Mouse (Mus musculus) olfactory bulb, adult 2 months (tissue): Measurements from ENCODE around the gene Exoc3l4.

Experiments used
- CTCF ChIP-seq: fragments of 200-500 bp; IDR thresholded peaks from 2 replicates; pipeline ENCODE4 v1.5.1; 2012; ENCODE audit warnings: low read depth, mild to moderate bottlenecking, low read length, moderate library complexity; ENCODE audit not compliant: insufficient read depth
- POLR2A ChIP-seq: fragments of 200-500 bp; IDR thresholded peaks from 2 replicates; pipeline ENCODE4 v1.6.1; 2012; ENCODE audit warnings: mild to moderate bottlenecking, low read depth, low read length, moderate library complexity; ENCODE audit not compliant: insufficient read depth

- TF ChIP-seq CTCF: no peak
- no peak for TF ChIP-seq POLR2A
Measured at GRCm38 (mm10) chr12:111387146-111387545, 29.7 kb upstream of the Exoc3l4 start.
